Mouse (Mus musculus): ENCODE data around the gene Ly75.

Ly75 gene

DNA sequence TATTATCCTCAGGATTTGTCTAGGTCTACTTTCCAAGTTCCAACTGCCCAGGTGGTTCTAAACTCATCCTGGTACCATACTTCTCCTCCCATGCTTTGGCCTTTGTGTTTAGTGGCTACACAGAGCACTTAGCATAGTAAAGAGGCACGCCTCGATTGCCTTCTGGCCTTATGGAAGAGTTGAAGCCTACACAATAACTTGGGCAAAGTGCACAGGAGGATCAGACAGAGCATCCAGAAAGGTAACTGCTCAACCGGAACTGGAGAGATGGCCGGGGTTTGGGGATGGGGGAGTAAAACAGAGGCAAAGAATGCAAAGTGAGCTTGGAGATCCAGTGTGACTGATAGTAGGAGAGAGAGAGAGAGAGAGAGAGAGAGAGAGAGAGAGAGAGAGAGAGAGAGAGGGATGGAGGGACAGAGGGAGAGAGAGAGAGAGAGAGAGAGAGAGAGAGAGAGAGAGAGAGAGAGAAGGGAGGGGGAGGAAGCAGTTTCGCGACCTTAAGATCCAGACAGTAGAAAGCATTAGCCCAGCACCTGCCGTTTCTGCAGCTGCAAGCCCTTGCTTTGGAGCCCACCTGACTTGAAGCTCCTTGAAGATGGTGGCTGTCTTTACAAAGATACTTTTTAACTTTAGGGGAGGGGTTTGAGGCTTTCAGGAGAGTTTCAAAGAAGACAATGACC lies 1.1 kb upstream of the Ly75 start:
- in situ Hi-C loops (cut with MboI; ENCODE audit: low pct_unique_long_range_greater_than_20kb in 1 of 2, low sequenced_read_pairs in 2 of 2, unreplicated experiment in 1 of 2) = loop anchor here in 1 of 2 experiments (5.0 kb wide), 1 partner anchor 33 kb away; no protein-coding TSS in a partner anchor

DNA sequence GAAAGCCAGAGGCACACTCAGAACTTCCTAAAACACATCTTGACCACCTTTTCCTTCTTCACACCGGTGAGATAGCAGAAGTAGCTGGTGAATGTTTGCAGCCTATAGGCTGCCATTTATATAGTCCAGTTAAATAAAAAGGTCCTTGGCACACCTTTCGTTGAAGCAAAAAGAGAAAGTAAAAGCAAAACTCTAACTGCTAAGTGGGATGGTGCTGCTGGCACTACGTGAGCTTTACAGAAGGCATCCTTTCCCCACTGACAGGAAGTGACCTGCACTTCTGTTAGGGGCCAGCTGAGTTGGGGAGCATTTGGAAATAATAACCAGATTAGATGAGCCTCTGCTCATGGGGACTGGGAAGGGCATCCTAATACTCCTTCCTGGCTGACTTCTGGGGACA lies 757 bp downstream of the Ly75 start:
- in situ Hi-C loops (cut with MboI; ENCODE audit: low pct_unique_long_range_greater_than_20kb in 1 of 2, low sequenced_read_pairs in 2 of 2, unreplicated experiment in 1 of 2) = loop anchor here in 1 of 2 experiments (5.0 kb wide), 1 partner anchor 35 kb away; no protein-coding TSS in a partner anchor

DNA sequence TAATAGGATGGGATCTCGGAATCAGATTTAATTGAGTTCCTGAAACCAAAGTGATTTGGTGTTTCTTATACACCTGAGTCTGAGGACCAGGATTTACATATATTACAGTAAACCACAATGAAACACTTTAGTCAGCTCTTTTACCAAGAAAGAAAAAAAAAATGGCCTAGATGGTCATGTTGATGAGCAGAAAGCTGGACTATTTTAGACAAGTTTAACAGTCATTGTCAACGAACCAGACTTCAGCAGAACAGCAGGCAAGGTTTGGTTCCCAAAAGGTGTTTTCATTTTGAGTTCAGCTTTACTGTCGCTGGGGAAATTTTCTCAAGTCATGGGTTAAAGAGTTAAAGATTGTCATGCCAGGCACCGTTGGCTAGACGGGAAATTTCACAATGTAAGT lies 5.8 kb downstream of the Ly75 start:
- in situ Hi-C loops (cut with MboI; ENCODE audit: low pct_unique_long_range_greater_than_20kb in 1 of 2, low sequenced_read_pairs in 2 of 2, unreplicated experiment in 1 of 2) = no loop called here

DNA sequence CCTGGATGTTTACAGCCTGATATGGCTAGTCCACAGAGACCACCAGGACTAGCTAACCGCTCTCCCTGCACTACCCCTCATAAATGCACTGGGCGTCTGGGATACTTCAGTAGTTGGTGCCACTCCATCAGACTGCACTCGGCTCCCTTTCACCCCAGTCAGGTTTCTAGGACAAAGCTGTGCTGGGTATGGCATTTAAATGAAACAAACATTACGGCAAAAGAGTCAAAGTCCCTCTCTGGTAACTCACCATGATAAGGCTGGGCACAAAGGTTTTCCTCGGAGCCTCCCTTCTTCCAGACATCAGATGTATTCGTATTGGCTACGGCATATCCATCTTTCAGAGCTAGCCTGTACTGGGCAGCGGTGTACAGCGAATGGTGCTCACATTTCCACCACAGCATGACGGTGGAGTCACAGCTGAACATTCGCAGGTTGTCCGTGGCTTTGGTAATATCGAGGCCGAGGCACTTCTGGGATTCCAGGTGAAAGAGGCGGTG lies 7.4 kb downstream of the Ly75 start:
- in situ Hi-C loops (cut with MboI; ENCODE audit: low pct_unique_long_range_greater_than_20kb in 1 of 2, low sequenced_read_pairs in 2 of 2, unreplicated experiment in 1 of 2) = no loop called here

DNA sequence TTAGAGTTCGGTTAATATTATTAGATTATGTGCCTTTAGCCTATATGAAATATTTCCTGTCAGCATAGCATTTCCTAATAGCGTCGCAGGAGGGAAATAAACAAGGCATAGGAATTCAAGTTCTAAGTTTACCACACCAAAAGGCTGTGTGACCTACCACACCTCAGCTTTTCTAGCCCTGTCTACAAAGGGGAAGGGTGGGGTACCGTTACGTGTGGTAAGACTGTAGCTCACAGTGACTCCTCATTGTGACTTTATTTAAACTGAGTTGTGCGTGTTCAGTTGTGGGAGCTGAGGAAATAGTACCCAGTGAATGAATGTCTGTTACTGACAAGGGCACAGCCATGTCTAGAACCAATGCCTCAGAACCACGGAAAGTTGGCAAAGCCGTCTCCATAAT lies 8.0 kb downstream of the Ly75 start:
- in situ Hi-C loops (cut with MboI; ENCODE audit: low pct_unique_long_range_greater_than_20kb in 1 of 2, low sequenced_read_pairs in 2 of 2, unreplicated experiment in 1 of 2) = no loop called here

DNA sequence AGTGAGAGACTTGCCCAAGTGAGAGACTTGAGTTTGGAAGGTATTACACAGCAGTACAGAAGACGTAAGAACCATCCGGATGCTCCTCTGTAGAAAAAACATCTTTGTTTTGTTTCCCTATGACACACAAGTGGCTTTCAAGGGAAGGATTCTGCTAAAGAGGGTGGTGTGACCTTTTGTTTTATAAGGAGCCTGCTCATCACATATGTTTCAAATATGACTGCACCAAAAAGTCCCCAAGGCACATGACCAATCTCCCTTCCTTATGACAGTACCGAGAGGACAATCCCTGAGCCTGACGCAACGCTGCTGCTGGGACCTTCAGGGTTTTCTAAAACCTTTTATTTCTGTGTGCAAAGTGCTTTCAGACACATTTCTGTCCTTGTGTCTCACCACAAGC lies 12.9 kb downstream of the Ly75 start:
- in situ Hi-C loops (cut with MboI; ENCODE audit: low pct_unique_long_range_greater_than_20kb in 1 of 2, low sequenced_read_pairs in 2 of 2, unreplicated experiment in 1 of 2) = no loop called here

DNA sequence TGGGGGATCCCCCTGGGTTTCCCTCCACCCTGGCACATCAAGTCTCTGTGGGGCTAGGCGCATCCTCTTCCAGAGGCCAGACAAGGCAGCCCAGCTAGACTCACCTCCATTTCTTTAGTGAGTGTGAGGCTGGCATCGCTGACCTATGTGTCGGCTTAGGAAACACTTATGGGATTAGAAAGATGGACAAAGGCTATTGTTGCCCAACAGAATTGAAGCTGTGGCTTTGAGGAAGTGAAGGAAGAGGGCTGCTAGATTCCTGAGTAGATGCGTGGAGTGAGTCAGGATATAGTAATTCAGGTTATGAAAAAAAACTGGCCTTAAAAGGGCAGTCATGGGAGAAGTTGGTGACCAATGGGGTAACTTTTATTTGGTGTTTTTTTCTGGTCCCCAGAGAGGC lies 13.6 kb downstream of the Ly75 start:
- in situ Hi-C loops (cut with MboI; ENCODE audit: low pct_unique_long_range_greater_than_20kb in 1 of 2, low sequenced_read_pairs in 2 of 2, unreplicated experiment in 1 of 2) = no loop called here

DNA sequence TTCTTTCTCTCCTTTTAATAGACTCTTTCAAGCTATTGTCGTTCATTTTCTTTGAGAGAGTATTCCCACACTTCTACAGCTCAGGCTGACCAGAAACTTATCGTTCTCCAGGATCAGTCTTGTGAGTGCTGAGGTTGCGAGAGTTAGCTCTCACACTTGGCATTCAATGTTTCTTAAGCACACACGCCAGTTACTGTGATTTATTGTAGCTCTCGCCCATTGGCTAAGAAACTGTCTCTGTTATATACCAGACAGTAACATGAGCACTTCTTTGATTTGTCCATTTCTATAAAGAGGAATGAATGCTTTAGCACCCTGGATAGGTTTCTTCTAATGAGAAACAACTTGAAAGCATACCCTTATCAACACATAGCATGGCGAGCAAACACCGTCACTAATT lies 15.2 kb downstream of the Ly75 start:
- in situ Hi-C loops (cut with MboI; ENCODE audit: low pct_unique_long_range_greater_than_20kb in 1 of 2, low sequenced_read_pairs in 2 of 2, unreplicated experiment in 1 of 2) = no loop called here

DNA sequence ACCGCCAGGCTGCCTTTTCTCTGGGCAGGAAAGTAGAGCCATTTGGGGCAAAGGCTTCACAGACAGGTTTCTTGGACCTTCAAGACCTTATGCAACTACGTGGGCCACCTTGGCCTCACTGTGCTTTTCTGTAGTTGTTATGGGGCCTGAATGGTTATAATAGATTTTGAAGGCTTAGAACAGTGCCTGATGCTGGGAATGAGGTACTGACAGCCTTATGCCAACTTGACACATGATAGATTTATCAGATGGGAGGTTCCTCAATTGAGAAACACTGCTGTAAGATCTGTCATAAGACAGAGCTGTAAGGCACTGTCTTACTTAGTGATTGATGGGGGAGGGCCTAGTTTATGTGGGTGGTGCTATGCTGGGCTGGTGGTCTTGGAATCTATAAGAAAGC lies 15.9 kb downstream of the Ly75 start:
- in situ Hi-C loops (cut with MboI; ENCODE audit: low pct_unique_long_range_greater_than_20kb in 1 of 2, low sequenced_read_pairs in 2 of 2, unreplicated experiment in 1 of 2) = no loop called here

DNA sequence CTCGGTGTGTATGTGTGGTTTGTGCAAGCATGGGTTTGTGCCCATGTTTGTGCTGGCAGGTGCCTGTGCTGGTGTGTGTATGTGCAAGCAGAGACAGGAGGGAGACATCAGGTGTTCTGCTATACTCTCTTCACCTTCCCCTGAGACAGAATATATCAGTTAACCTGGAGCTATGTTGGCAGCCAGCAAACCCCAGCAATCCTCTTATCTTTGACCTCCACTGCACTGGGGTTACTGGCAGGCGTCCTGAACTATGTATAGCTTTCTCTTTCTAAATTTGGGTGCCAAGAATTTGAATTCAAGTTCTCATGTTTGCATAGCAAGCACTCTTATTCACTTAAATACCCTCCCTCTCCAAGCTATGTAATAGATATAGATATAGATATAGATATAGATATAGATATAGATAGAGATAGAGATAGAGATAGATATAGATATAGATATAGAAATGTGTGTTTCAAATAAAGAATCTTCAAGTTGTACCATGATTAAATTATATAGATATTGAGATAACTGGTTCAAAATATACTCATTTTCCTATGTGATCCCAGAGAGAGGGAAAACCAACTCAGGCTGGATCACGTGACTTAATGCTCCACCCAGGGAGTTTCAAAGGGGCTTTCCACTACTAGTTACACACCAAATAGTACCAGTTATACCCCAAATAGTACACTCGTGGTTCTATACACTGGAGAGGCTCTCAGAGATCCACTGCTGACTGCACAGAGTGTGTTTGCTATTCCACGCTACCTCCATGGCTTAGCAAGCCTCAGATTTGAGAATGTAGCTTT lies 17.1 kb downstream of the Ly75 start:
- in situ Hi-C loops (cut with MboI; ENCODE audit: low pct_unique_long_range_greater_than_20kb in 1 of 2, low sequenced_read_pairs in 2 of 2, unreplicated experiment in 1 of 2) = no loop called here

DNA sequence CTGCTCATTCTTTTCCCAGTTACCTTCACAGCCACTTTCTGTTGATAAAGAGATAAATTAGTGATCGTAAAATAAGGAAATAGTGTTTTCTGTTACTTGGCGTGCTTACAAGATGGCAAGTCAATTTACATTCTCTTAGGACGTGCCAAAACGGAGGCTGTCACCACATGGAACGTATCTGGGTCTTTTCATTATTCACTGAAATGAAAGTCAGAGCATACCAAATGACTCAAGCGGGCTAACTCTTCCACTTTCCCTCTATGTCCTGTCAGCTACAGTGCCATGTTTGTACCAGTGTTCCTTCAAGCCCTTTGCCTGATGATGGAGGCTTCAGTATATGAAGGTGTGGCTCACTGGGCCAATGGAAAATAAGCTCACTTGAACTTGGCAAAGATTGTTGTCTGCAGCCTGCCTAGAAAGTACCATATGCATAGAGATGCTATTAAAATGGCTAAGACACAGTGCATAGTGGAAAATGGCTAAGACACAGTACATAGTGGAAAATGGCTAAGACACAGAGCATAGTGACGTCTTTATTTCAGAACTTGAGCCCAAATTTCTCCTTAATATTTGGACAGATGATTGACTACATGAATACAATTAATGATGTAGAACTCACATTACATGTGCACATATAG lies 17.8 kb downstream of the Ly75 start:
- in situ Hi-C loops (cut with MboI; ENCODE audit: low pct_unique_long_range_greater_than_20kb in 1 of 2, low sequenced_read_pairs in 2 of 2, unreplicated experiment in 1 of 2) = no loop called here

DNA sequence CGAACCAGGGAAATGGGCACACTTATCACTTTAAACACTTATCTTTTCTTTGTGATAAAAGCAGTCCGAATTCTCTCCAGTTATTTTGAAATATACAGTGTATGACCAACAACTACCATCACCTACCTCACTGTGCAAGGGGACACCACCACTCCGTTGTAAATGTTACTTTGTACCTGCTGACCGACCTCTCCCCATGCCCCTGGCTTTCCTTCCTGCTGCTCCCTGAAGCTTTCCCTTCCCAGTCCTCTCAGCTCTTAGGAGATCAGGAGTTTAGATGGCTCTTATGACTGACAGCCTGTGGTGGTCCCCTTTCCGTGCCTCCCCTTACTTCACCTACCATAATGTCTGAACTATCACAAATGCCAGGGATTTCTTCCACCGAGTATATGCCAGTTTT lies 21.0 kb downstream of the Ly75 start:
- in situ Hi-C loops (cut with MboI; ENCODE audit: low pct_unique_long_range_greater_than_20kb in 1 of 2, low sequenced_read_pairs in 2 of 2, unreplicated experiment in 1 of 2) = no loop called here

DNA sequence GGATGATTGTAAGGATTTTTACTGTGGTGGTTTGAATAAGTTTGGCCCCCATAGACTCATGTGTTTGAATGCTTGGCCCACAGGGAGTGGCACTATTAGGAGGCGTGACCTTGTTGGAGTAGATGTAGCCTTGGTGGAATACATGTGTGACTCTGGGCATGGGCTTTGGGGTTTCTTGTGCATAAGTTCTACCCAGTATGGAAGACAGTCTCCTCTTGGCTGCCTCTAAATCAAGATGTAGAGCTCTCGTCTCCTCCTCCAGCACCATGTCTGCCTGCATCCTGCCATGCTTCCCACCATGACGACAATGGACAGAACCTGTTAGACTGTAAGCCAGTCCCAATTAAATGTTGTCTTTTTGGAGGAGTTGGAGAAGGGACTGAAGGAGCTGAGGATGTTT lies 23.3 kb downstream of the Ly75 start:
- in situ Hi-C loops (cut with MboI; ENCODE audit: low pct_unique_long_range_greater_than_20kb in 1 of 2, low sequenced_read_pairs in 2 of 2, unreplicated experiment in 1 of 2) = no loop called here

DNA sequence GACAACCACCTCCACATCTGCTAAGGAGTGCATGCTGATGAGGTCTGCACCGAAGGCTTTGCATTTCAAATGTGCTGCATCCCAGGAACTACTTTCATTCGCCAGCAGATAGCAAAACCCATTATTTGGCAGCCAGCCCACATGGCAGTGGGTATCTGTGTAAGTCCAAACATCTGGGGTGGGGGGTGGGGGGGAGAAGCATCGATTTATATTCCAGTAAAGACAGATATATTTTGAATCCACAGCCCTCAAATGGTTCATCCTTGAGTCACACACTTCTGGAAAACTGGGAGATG lies 27.8 kb downstream of the Ly75 start:
- in situ Hi-C loops (cut with MboI; ENCODE audit: low pct_unique_long_range_greater_than_20kb in 1 of 2, low sequenced_read_pairs in 2 of 2, unreplicated experiment in 1 of 2) = no loop called here

DNA sequence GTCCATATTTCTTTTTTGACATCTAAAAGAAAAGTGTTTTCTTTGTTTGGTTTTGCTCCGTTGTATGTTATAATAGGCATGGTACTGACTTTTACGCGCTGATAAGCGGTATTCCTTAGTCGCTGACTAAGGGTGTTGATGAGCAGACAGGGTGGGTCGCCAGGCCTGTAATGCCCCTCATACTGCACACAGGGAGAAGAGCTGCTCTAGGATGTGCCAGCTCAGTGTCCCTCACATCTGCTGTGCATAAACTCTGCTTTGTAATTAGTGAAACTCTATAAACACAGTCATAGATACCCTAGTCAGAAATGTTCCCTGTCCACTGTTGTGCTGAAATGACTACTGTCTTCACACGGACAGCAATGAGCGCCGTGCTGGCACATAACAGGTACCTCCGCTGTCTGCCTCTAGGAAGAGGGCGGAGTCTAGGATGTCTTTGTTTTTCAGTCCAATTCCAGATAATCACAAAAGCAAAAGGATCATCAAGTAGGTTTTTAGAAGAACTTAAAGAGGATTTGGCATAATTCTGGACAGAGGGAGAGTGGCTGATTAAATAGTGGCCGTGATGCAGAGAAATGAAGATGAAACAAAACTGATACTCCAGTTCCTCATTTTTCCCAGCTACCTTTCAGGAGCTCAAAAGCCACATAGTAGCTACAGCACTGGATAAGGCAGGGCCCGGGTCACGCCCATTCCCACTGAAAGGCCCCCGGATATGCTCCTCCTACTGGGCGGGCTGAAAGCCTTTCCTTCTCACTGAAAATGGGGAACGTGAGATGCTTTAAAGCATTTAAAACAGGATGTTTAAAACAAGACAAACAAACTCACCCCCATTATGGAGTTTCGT lies 28.3 kb downstream of the Ly75 start:
- in situ Hi-C loops (cut with MboI; ENCODE audit: low pct_unique_long_range_greater_than_20kb in 1 of 2, low sequenced_read_pairs in 2 of 2, unreplicated experiment in 1 of 2) = no loop called here

DNA sequence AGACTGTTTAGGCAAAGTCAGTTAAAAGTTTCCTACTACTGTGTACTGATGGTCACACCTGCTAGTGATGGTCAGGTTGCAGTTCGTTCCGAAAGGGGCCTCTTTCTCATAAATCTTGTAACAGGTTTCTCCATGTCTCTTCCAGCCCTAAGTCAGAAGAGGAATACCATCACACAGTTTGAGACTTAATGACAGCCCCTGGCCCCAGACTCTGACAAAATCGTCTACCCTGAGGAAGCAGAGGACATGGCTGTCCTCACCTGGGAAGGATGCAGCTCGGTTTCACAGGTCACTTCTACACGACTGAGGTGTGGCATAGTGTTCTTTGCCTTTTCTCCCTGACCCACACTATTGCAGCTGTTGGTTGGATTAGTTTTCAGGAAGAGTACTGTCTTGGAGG lies 30.8 kb downstream of the Ly75 start:
- in situ Hi-C loops (cut with MboI; ENCODE audit: low pct_unique_long_range_greater_than_20kb in 1 of 2, low sequenced_read_pairs in 2 of 2, unreplicated experiment in 1 of 2) = no loop called here

DNA sequence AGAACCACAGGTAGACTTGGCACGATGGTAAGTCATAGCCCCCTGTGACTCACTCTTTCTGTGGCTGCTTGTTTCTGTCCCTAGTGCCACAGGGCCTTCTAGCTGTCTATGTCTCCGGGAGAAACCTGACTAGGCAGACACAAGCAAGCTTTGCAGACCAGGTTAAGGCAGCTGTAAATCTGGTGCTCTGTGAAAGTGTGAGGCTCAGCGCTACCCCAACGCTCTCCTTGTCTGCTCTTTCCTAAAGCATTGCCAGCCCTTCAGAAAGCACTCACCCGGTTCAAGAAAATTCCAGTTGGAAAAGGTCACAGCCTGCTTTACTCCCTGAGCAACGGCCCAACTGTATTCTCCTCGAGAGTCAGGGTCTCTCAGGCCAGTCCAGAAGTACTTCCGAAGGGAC lies 31.3 kb downstream of the Ly75 start:
- in situ Hi-C loops (cut with MboI; ENCODE audit: low pct_unique_long_range_greater_than_20kb in 1 of 2, low sequenced_read_pairs in 2 of 2, unreplicated experiment in 1 of 2) = no loop called here

DNA sequence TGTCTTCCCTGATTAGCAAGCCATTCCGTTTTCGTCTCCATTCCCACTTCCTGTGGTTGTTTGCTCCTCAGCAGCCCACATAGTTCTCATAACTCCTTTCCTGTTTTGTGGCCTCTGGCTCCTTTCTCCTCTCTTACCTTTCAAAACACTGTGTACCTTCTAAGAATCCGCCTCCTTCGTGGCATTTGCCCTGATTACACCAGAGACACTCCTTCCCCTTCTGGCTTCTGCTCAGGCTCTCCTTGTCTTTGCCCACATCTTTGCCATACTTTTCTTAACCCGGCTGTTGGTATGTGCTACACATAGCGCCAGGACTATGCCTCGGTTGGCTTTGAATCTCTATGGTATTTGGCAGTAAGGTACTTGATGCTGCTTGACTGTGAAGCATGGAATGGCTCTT lies 35.2 kb downstream of the Ly75 start:
- in situ Hi-C loops (cut with MboI; ENCODE audit: low pct_unique_long_range_greater_than_20kb in 1 of 2, low sequenced_read_pairs in 2 of 2, unreplicated experiment in 1 of 2) = no loop called here

DNA sequence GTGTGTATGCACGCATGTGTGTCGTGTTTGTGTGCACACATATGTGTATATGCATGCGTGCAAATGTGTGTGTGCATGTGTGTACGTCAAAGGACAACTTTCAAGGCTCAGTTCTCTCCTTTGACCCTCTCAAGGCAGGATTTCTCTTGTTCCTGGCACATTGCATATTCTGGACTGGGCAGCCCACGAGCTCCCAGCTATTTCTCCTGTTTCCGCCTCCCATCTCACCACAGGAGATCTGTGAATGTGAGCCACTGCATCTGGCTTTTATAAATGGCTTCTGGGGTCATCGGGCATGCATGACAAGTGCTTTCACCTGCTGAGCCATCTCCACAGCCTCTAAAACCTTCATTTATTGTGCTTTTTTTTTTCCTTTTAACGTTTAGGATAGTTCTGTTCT lies 36.6 kb downstream of the Ly75 start:
- in situ Hi-C loops (cut with MboI; ENCODE audit: low pct_unique_long_range_greater_than_20kb in 1 of 2, low sequenced_read_pairs in 2 of 2, unreplicated experiment in 1 of 2) = no loop called here
